Mouse (Mus musculus): ENCODE results near the gene Ccp110. TPM values are rescaled to one million over a fixed set of nuclear protein-coding genes. Genes with fewer than 3 reads are reported as not detected.

Gene Ccp110
- polyA plus RNA-seq, 1 experiment from 2014 or later = 9.1 TPM

GRCm38 (mm10) chr7:118698882-118699281 is 13.5 kb upstream of the Ccp110 start:
- 0 out of 2 replicates have a peak, but pooled peaks have one; percentile 10 for ATAC-seq
- WGBS = 76% methylated on average over 9 of the region's 9 CpGs
- peaks cover 5% of the 10 kb centered on the region; the same call in 1 of the 2 replicates for H3K36me3 ChIP-seq (ENCODE audit: control insufficient read depth, insufficient read depth, low read length)

GRCm38 (mm10) chr7:118703144-118703561 is 9.2 kb upstream of the Ccp110 start:
- WGBS = 75% methylated on average over 15 of the region's 15 CpGs
- H3K9me3 ChIP-seq (ENCODE audit: control insufficient read depth, low read length) = no peaks in the 10 kb centered on the region
- H3K4me2 ChIP-seq (ENCODE audit: low read depth, low read length) = peak overlapping the region; percentile 51; the same call in 1 of the 2 replicates
- no peak for ATAC-seq
- H3K27ac ChIP-seq (ENCODE audit: low read length) = no peak overlapping the region
- H3K4me1 ChIP-seq (ENCODE audit: control insufficient read depth, insufficient read depth, low read length) = peaks cover 12% of the 10 kb centered on the region; the same call in 1 of the 2 replicates
- H3K4me3 ChIP-seq (ENCODE audit: low read length) = no peak overlapping the region
- no peak overlapping the region for H3K9ac ChIP-seq (ENCODE audit: low read depth, low read length)
- H3K27me3 ChIP-seq (replicated peaks; ENCODE audit: control insufficient read depth, insufficient read depth, low read length) = no peaks in the 10 kb centered on the region
- H3K36me3 ChIP-seq (ENCODE audit: control insufficient read depth, insufficient read depth, low read length) = peaks cover 3% of the 10 kb centered on the region; the same call in 1 of the 2 replicates

More at GRCm38 (mm10) chr7:118698882-118699281, 13.5 kb upstream of the Ccp110 start:
- no peak overlapping the region for H3K4me3 ChIP-seq (ENCODE audit: low read length)
- no peak overlapping the region for H3K27ac ChIP-seq (ENCODE audit: low read length)
- H3K4me2 ChIP-seq (ENCODE audit: low read depth, low read length) = no peak overlapping the region
- H3K27me3 ChIP-seq (replicated peaks; ENCODE audit: control insufficient read depth, insufficient read depth, low read length) = no peaks in the 10 kb centered on the region
- H3K9me3 ChIP-seq (ENCODE audit: control insufficient read depth, low read length) = no peaks in the 10 kb centered on the region
- H3K9ac ChIP-seq (ENCODE audit: low read depth, low read length) = no peak overlapping the region
- H3K4me1 ChIP-seq (ENCODE audit: control insufficient read depth, insufficient read depth, low read length) = 0 out of 2 replicates have a peak, but pooled peaks cover 8% of the 10 kb centered on the region

GRCm38 (mm10) chr7:118704001-118704850 is 8.1 kb upstream of the Ccp110 start:
- Histone ChIP-seq H3K36me3 (ENCODE audit: control insufficient read depth, insufficient read depth, low read length) (no peaks in the 10 kb centered on the region), H3K4me3 (ENCODE audit: low read length) (peak overlapping the region; percentile 85), H3K9ac (ENCODE audit: low read depth, low read length) (no peak overlapping the region), H3K9me3 (ENCODE audit: control insufficient read depth, low read length) (no peaks in the 10 kb centered on the region), H3K4me1 (ENCODE audit: control insufficient read depth, insufficient read depth, low read length) (peaks cover 7% of the 10 kb centered on the region; the same call in 1 of the 2 replicates), H3K27me3 (replicated peaks; ENCODE audit: control insufficient read depth, insufficient read depth, low read length) (no peaks in the 10 kb centered on the region), H3K27ac (ENCODE audit: low read length) (peak overlapping the region; percentile 91), H3K4me2 (ENCODE audit: low read depth, low read length) (peak overlapping the region; percentile 51)
- 61% methylated on average over 9 of the region's 9 CpGs for WGBS
- ATAC-seq = peak; percentile 69

- no peaks in the 10 kb centered on the region for H3K9me3 ChIP-seq (ENCODE audit: control insufficient read depth, low read length)
- no peaks in the 10 kb centered on the region for H3K36me3 ChIP-seq (ENCODE audit: control insufficient read depth, insufficient read depth, low read length)
- peaks cover 7% of the 10 kb centered on the region; the same call in 1 of the 2 replicates for H3K4me1 ChIP-seq (ENCODE audit: control insufficient read depth, insufficient read depth, low read length)
- H3K4me3 ChIP-seq (ENCODE audit: low read length) = peak within 1 kb of the TSS; percentile 85
- H3K27me3 ChIP-seq (replicated peaks; ENCODE audit: control insufficient read depth, insufficient read depth, low read length) = no peaks in the 10 kb centered on the region
- peak within 1 kb of the TSS; percentile 91 for H3K27ac ChIP-seq (ENCODE audit: low read length)
- H3K9ac ChIP-seq (ENCODE audit: low read depth, low read length) = peak within 1 kb of the TSS; percentile 85
- under 1% methylated on average over 66 of the region's 66 CpGs for WGBS
- peak; percentile 79 for ATAC-seq
- H3K4me2 ChIP-seq (ENCODE audit: low read depth, low read length) = peak within 1 kb of the TSS; percentile 51
Observed at GRCm38 (mm10) chr7:118705101-118705961, 7.0 kb upstream of the Ccp110 start, which contains the start of gene Gde1. TSS of gene Gde1 (minus strand) at chr7:118705778.

GRCm38 (mm10) chr7:118706051-118706450 is 6.3 kb upstream of the Ccp110 start:
- no peak for ATAC-seq
- Histone ChIP-seq H3K4me3 (ENCODE audit: low read length) (peak overlapping the region; percentile 85), H3K4me2 (ENCODE audit: low read depth, low read length) (peak overlapping the region; percentile 51), H3K4me1 (ENCODE audit: control insufficient read depth, insufficient read depth, low read length) (peaks cover 7% of the 10 kb centered on the region; the same call in 1 of the 2 replicates), H3K36me3 (ENCODE audit: control insufficient read depth, insufficient read depth, low read length) (no peaks in the 10 kb centered on the region), H3K27me3 (replicated peaks; ENCODE audit: control insufficient read depth, insufficient read depth, low read length) (no peaks in the 10 kb centered on the region), H3K9ac (ENCODE audit: low read depth, low read length) (peak overlapping the region; percentile 85; the same call in 1 of the 2 replicates), H3K27ac (ENCODE audit: low read length) (0 out of 2 replicates have a peak overlapping the region, but pooled peaks have one; percentile 91), H3K9me3 (ENCODE audit: control insufficient read depth, low read length) (no peaks in the 10 kb centered on the region)
- WGBS = 38% methylated on average over 6 of the region's 6 CpGs

- 88% methylated on average over 5 of the region's 5 CpGs for WGBS
- Histone ChIP-seq H3K4me2 (ENCODE audit: low read depth, low read length) (no peak overlapping the region), H3K4me3 (ENCODE audit: low read length) (no peak overlapping the region), H3K9ac (ENCODE audit: low read depth, low read length) (no peak overlapping the region), H3K27ac (ENCODE audit: low read length) (no peak overlapping the region), H3K36me3 (ENCODE audit: control insufficient read depth, insufficient read depth, low read length) (no peaks in the 10 kb centered on the region), H3K27me3 (replicated peaks; ENCODE audit: control insufficient read depth, insufficient read depth, low read length) (no peaks in the 10 kb centered on the region), H3K9me3 (ENCODE audit: control insufficient read depth, low read length) (no peaks in the 10 kb centered on the region), H3K4me1 (ENCODE audit: control insufficient read depth, insufficient read depth, low read length) (peaks cover 7% of the 10 kb centered on the region; the same call in 1 of the 2 replicates)
- no peak for ATAC-seq
Observed at GRCm38 (mm10) chr7:118706488-118706887, 5.9 kb upstream of the Ccp110 start.

- Histone ChIP-seq H3K27me3 (replicated peaks; ENCODE audit: control insufficient read depth, insufficient read depth, low read length) (no peaks in the 10 kb centered on the region), H3K36me3 (ENCODE audit: control insufficient read depth, insufficient read depth, low read length) (no peaks in the 10 kb centered on the region), H3K4me2 (ENCODE audit: low read depth, low read length) (no peak overlapping the region), H3K4me3 (ENCODE audit: low read length) (no peak overlapping the region), H3K4me1 (ENCODE audit: control insufficient read depth, insufficient read depth, low read length) (peaks cover 7% of the 10 kb centered on the region; the same call in 1 of the 2 replicates), H3K9me3 (ENCODE audit: control insufficient read depth, low read length) (no peaks in the 10 kb centered on the region), H3K9ac (ENCODE audit: low read depth, low read length) (no peak overlapping the region), H3K27ac (ENCODE audit: low read length) (no peak overlapping the region)
- no peak for ATAC-seq
- 43% methylated on average over 2 of the region's 2 CpGs for WGBS
Observed at GRCm38 (mm10) chr7:118707216-118707615, 5.1 kb upstream of the Ccp110 start.

GRCm38 (mm10) chr7:118708002-118708401 is 4.3 kb upstream of the Ccp110 start:
- Histone ChIP-seq H3K9me3 (ENCODE audit: control insufficient read depth, low read length) (no peaks in the 10 kb centered on the region), H3K9ac (ENCODE audit: low read depth, low read length) (no peak overlapping the region), H3K4me3 (ENCODE audit: low read length) (no peak overlapping the region), H3K4me2 (ENCODE audit: low read depth, low read length) (no peak overlapping the region), H3K27ac (ENCODE audit: low read length) (no peak overlapping the region), H3K36me3 (ENCODE audit: control insufficient read depth, insufficient read depth, low read length) (no peaks in the 10 kb centered on the region), H3K4me1 (ENCODE audit: control insufficient read depth, insufficient read depth, low read length) (peaks cover 8% of the 10 kb centered on the region), H3K27me3 (replicated peaks; ENCODE audit: control insufficient read depth, insufficient read depth, low read length) (no peaks in the 10 kb centered on the region)
- 61% methylated on average over 4 of the region's 4 CpGs for WGBS
- ATAC-seq = peak; percentile 26; the same call in 1 of the 2 replicates

GRCm38 (mm10) chr7:118710776-118711175 is 1.6 kb upstream of the Ccp110 start:
- 70% methylated on average over 5 of the region's 5 CpGs for WGBS
- Histone ChIP-seq H3K36me3 (ENCODE audit: control insufficient read depth, insufficient read depth, low read length) (no peaks in the 10 kb centered on the region), H3K27me3 (replicated peaks; ENCODE audit: control insufficient read depth, insufficient read depth, low read length) (no peaks in the 10 kb centered on the region), H3K9me3 (ENCODE audit: control insufficient read depth, low read length) (no peaks in the 10 kb centered on the region), H3K27ac (ENCODE audit: low read length) (no peak overlapping the region), H3K4me1 (ENCODE audit: control insufficient read depth, insufficient read depth, low read length) (peaks cover 14% of the 10 kb centered on the region), H3K9ac (ENCODE audit: low read depth, low read length) (no peak overlapping the region), H3K4me2 (ENCODE audit: low read depth, low read length) (no peak overlapping the region), H3K4me3 (ENCODE audit: low read length) (no peak overlapping the region)
- ATAC-seq = no peak
